Mouse (Mus musculus) liver, embryonic 14.5 days (tissue): ENCODE measurements around the gene Rnd2. TPM values are rescaled to one million over a fixed set of nuclear protein-coding genes. Genes with fewer than 3 reads are reported as not detected.
A peak's percentile ranks its signal among the peaks of the same experiment; 100 is the strongest.

ENCODE experiments used
- ATAC-seq: fragments of 200-750 bp; cut with Nextera tagmentation; 2 replicates; pipeline ENCODE4 v1.8.0; 2017; ENCODE audit warnings: moderate number of reproducible peaks, mild to moderate bottlenecking, moderate library complexity; ENCODE audit not compliant: insufficient read depth
- DNase-seq, 3 experiments: peaks; one replicate each; pipeline ENCODE4 v3.0.0-alpha.2; 2012 to 2013; ENCODE audit warnings: low read depth in 3 of 3, low spot score in 3 of 3
- H3K27ac ChIP-seq: fragments of 300-500 bp; sonication (generic); 2 replicates; pipeline ENCODE4 v1.5.1; 2014; ENCODE audit warnings: moderate library complexity, mild to moderate bottlenecking, control low read depth, inconsistent platforms
- H3K27me3 ChIP-seq: fragments of 300-500 bp; sonication (generic); 2 replicates; pipeline ENCODE4 v1.6.1; 2014; ENCODE audit warnings: mild to moderate bottlenecking, low read length, moderate library complexity; ENCODE audit not compliant: control insufficient read depth, insufficient read depth
- H3K36me3 ChIP-seq: fragments of 300-500 bp; sonication (generic); replicated peaks from 2 replicates; pipeline ENCODE4 v1.6.1; 2014; ENCODE audit warnings: low read depth; ENCODE audit not compliant: control insufficient read depth, insufficient read depth
- H3K4me1 ChIP-seq, 2 experiments: fragments of 200-500 bp in 1 of 2; fragments of 300-500 bp in 1 of 2; sonication (generic) in 1 of 2; replicated peaks; 2 replicates each; pipeline ENCODE4 v1.6.1; 2012 to 2014; ENCODE audit warnings: antibody characterized with exemption in 1 of 2, inconsistent platforms in 1 of 2, low read length in 1 of 2; ENCODE audit not compliant: control insufficient read depth in 2 of 2, insufficient read depth in 2 of 2
- H3K4me2 ChIP-seq: fragments of 300-500 bp; sonication (generic); 2 replicates; pipeline ENCODE4 v1.6.1; 2014; ENCODE audit warnings: low read depth, mild to moderate bottlenecking, control low read depth, moderate library complexity
- H3K4me3 ChIP-seq, 2 experiments: fragments of 200-500 bp in 1 of 2; fragments of 300-500 bp in 1 of 2; sonication (generic) in 1 of 2; 2 replicates each; pipeline ENCODE4 v1.5.1; 2012 to 2014; ENCODE audit warnings: low read depth in 2 of 2, low read length in 2 of 2, mild to moderate bottlenecking in 2 of 2, control low read depth in 1 of 2, inconsistent platforms in 1 of 2, moderate library complexity in 1 of 2; ENCODE audit not compliant: insufficient read depth in 1 of 2
- H3K9ac ChIP-seq: fragments of 300-500 bp; sonication (generic); replicated peaks from 2 replicates; pipeline ENCODE4 v1.6.1; 2014; ENCODE audit warnings: mild to moderate bottlenecking, control low read depth, moderate library complexity
- H3K9me3 ChIP-seq: fragments of 300-500 bp; sonication (generic); 2 replicates; pipeline ENCODE4 v1.6.1; 2016; ENCODE audit warnings: low read length, mixed read lengths; ENCODE audit not compliant: control insufficient read depth
- CTCF ChIP-seq: IDR thresholded peaks from 2 replicates; pipeline ENCODE4 v1.5.1; 2016; ENCODE audit warnings: antibody characterized with exemption, low read depth, control low read depth
- EP300 ChIP-seq: IDR thresholded peaks from 2 replicates; pipeline ENCODE4 v1.6.1; 2016; ENCODE audit warnings: antibody characterized with exemption, low read depth
- whole genome bisulfite sequencing: fragments of 180-500 bp; shearing (Covaris S2); extraction: QIAGEN DNeasy Blood & Tissue Kit; methylation state at CpG from one replicate; pipeline ENCODE4 v1.1.7; 2014; ENCODE audit not compliant: insufficient replicate concordance; 5-methylcytosine and 5-hydroxymethylcytosine counted together
- polyA plus RNA-seq, 2 experiments: library from polyadenylated mRNA; depleted of rRNA in 1 of 2; stranded (reverse) in 1 of 2; unstranded in 1 of 2; fragments of >200 nt; fragmentation: Nextera tagmentation in 1 of 2; extraction: Ambion mirVana in 1 of 2; gene quantifications; 2 replicates each; pipeline versions ENCODE4 v1.2.1 to v1.2.3; 2012 to 2014

Gene Rnd2
- polyA plus RNA-seq, 2 experiments: 1.2 to 2.9 TPM

DNA sequence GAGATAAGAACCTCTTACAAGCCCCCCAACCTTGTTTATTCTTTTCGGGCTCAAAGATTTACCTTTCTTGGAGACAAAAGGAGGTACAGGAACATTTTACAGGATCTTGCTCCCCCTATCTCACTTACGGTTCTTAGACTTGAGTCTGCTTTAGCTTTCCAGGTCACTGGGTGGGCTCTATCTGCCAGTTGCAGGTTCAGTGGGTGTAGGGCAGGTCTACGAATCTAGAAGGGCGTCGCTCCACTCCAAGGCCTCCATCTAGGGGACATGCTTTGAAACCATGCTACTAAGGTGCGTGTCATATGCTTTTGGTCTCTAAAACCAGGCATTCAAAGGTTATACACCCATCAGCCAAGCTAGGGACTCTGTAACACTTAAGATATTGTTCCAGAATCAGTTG is 19.4 kb downstream of the Rnd2 start:
- H3K36me3 ChIP-seq: peaks cover 23% of the 10 kb centered on the region
- TF ChIP-seq CTCF (no peak), EP300 (peak; percentile 32; the same call in 1 of the 2 replicates)
- WGBS: 11% methylated on average over 6 of the region's 6 CpGs
- no peaks in the 10 kb centered on the region for H3K9me3 ChIP-seq
- H3K27ac ChIP-seq: peak overlapping the region; percentile 72
- H3K4me2 ChIP-seq: peak overlapping the region; percentile 42
- H3K9ac ChIP-seq: peak overlapping the region; percentile 23
- H3K4me3 ChIP-seq: no peak overlapping the region
- peaks cover 34 to 45% of the 10 kb centered on the region in 2 experiments for H3K4me1 ChIP-seq
- DNase-seq: no peak
- ATAC-seq: peak; percentile 51; the same call in 1 of the 2 replicates
- no peaks in the 10 kb centered on the region for H3K27me3 ChIP-seq

DNA sequence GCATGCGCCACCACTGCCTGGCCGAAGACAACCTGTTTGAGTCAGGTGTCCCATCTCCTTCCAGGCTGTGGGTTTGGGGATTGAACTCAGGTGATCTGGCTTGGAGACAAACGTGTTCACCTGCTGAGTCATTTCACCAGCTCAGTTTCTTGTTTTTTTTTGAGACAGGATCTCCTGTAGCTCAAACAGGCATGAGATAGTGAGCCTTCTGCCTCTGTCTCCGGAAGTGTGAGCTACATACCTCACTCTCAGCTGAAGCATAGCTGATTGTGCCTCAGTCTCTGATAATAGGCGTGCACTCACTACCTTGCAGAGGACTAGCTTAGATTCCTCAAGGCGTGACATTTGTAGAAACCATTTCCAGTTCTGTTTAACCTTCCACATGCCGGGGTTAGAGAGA is 20.0 kb downstream of the Rnd2 start:
- ATAC-seq (peak; percentile 57; the same call in 1 of the 2 replicates), DNase-seq (no peak)
- peak overlapping the region; percentile 72 for H3K27ac ChIP-seq

GRCm38 (mm10) chr11:101485509-101486028 is 20.8 kb downstream of the Rnd2 start:
- peak overlapping the region; percentile 63 for H3K4me2 ChIP-seq
- H3K36me3 ChIP-seq: peaks cover 31% of the 10 kb centered on the region
- peak; percentile 89 for ATAC-seq
- H3K9me3 ChIP-seq: no peaks in the 10 kb centered on the region
- 2% methylated on average over 6 of the region's 6 CpGs for WGBS
- peaks cover 34 to 40% of the 10 kb centered on the region in 2 experiments for H3K4me1 ChIP-seq
- peak; percentile 69 to 75 (median 72) for DNase-seq
- peak overlapping the region; percentile 8 to 23; a peak in 3 of 4 replicates for H3K4me3 ChIP-seq
- peak overlapping the region; percentile 29 for H3K9ac ChIP-seq
- H3K27ac ChIP-seq: peak overlapping the region; percentile 72
- TF ChIP-seq EP300 (peak; percentile 88), CTCF (no peak)
- no peaks in the 10 kb centered on the region for H3K27me3 ChIP-seq

More for the DNA sequence above, 20.0 kb downstream of the Rnd2 start:
- H3K4me1 ChIP-seq: peaks cover 34 to 43% of the 10 kb centered on the region in 2 experiments
- H3K4me3 ChIP-seq: no peak overlapping the region
- WGBS: 28% methylated on average over 7 of the region's 7 CpGs
- peak overlapping the region; percentile 63 for H3K4me2 ChIP-seq
- H3K36me3 ChIP-seq: peaks cover 28% of the 10 kb centered on the region
- H3K9me3 ChIP-seq: no peaks in the 10 kb centered on the region
- no peaks in the 10 kb centered on the region for H3K27me3 ChIP-seq
- peak overlapping the region; percentile 23; the same call in 1 of the 2 replicates for H3K9ac ChIP-seq
- TF ChIP-seq EP300 (no peak), CTCF (no peak)

DNA sequence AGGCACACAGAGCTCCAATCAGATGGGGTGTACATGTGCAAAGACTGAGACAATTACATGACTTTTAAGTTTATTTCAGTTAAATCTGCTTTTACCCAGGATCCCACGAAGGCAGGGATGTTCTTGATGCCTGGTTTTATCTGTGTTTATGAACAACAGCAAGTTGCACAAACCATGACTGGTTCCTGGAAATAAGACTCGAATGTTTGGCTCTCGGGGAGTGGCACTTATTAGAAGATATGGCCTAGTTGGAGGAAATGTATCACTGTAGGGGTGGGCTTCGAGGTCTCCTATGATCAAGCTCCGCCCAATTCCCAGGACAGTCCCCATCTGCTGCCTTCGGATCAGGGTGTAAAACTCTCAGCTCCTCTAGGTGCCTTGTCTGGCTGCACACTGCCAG is 21.3 kb downstream of the Rnd2 start:
- DNase-seq: peak in 1 of 3 experiments; percentile 57
- Histone ChIP-seq H3K9me3 (no peaks in the 10 kb centered on the region), H3K4me2 (peak overlapping the region; percentile 63), H3K9ac (no peak overlapping the region; the same call in 1 of the 2 replicates), H3K4me1 (peaks cover 31 to 36% of the 10 kb centered on the region in 2 experiments), H3K27ac (peak overlapping the region; percentile 72), H3K4me3 (no peak overlapping the region), H3K36me3 (peaks cover 32% of the 10 kb centered on the region), H3K27me3 (no peaks in the 10 kb centered on the region)
- TF ChIP-seq CTCF (no peak), EP300 (no peak)
- no peak for ATAC-seq
- 14% methylated on average over 6 of the region's 6 CpGs for WGBS

DNA sequence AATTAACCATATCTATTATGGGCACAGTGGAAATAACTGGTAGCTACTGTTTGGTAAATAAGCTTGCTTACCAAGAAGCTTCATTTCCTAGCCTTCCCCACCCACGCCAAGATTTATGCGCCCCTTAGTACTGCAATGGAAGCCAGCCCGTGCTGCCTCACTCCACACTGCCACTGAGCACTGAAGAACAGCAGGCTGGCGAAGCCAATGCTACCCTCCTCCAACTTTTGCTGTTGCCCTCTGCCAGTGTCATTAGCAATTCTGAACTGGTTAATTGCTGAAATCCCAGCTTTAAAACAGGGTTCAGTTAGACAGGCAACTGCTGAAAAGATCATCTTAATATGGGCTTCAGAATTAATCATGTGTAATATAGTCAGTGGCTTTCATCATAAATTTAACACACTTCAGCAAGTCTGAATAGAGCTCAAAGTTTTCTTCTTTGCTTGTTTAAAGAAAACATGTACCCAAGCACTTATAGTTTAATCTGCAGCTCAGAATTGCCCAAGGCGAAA is 41.5 kb downstream of the Rnd2 start:
- no peak for ATAC-seq
- no peak overlapping the region for H3K4me3 ChIP-seq
- peaks cover 76% of the 10 kb centered on the region for H3K36me3 ChIP-seq
- H3K9ac ChIP-seq: no peak overlapping the region
- DNase-seq: no peak
- no peaks in the 10 kb centered on the region for H3K4me1 ChIP-seq
- no peak for TF ChIP-seq EP300
- no peak for TF ChIP-seq CTCF
- no peak overlapping the region for H3K4me2 ChIP-seq
- no peak overlapping the region for H3K27ac ChIP-seq
- H3K9me3 ChIP-seq: no peaks in the 10 kb centered on the region
- H3K27me3 ChIP-seq: no peaks in the 10 kb centered on the region
- 86% methylated on average over 5 of the region's 5 CpGs for WGBS
